Mouse (Mus musculus) cerebellum, postnatal 14 days (tissue): ENCODE data around the gene Sec23ip.
"Not testable (repeated sequence)": the region's sequence is repeated elsewhere in the genome, so short reads cannot be mapped to it uniquely, and the experiment has no call there.

Source experiments
- DNase-seq, 2 experiments: peaks; one replicate each; pipeline ENCODE4 v3.0.0; 2021; ENCODE audit warnings: mixed read lengths in 2 of 2

The Sec23ip gene

GRCm38 (mm10) chr7:128744684-128745485 is at the start of gene Sec23ip:
Gene Sec23ip, plus strand, starts transcription at chr7:128744943.
- DNase-seq: peak; percentile 98

- not testable (repeated sequence) for DNase-seq
Observed at GRCm38 (mm10) chr7:128699959-128700358, 44.8 kb upstream of the Sec23ip start.

DNA sequence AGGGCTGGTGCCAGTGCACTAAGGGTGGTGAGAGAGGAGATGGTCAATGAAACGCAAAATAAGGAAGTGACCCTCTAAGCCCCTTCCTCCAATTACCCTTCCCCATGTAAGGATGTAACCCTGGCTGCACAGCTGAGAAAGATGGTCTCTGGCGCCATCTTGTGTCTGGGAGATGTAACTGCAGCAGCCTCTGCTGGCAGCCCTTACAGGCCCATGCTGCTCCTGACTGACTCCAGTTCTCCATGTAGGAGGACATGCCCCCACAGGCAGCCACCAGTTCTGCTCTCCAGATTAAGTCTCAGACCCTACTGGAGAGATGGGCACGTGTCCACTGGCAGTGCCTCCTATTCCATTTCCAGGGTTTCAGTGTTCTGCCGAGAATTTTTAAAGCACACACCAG is 39.0 kb upstream of the Sec23ip start:
- DNase-seq: peak; percentile 83 to 87

- no peak for DNase-seq
Observed at GRCm38 (mm10) chr7:128717991-128718390, 26.8 kb upstream of the Sec23ip start.

DNA sequence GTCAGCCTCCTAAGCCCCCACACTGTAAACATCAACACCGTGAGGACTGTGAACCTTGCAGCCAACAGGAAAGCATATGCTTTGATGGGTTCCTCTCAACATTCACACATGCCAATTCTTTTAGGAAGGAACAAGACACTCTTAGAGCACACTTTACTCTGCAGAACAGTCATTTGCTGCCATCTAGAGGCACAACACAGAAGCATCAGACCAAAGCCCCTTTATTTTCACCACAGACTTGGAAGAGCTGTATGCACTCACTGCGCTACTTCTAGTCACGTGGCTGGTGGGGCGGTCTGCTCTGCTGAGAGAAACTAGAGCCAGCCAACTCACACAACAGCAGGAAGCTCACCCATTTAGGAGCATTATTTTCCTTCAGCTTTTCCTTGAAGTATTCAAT is 20.0 kb upstream of the Sec23ip start:
- peak; percentile 78 to 83 for DNase-seq

GRCm38 (mm10) chr7:128725189-128725588 is 19.6 kb upstream of the Sec23ip start:
- no peak for DNase-seq

DNA sequence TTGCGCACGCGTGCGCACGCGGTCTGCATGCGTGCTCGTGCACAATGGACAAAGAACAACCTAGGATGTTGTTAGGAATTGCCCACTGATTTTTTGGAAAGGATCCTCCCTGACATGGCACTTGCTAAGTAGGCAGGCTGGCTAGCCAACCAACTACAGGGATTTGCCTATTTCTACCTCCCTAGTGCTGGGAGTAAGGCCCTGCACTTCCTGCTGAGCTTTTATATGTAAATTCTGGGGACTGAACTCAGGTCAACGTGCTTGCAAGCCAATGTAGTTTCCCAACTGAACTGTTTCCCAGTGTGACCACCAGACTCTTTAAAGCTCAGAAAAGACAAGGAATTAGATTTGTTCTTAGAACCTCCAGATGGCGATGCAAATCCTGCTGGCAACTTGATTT is 17.7 kb upstream of the Sec23ip start:
- DNase-seq: peak in 1 of 2 experiments; percentile 39

DNA sequence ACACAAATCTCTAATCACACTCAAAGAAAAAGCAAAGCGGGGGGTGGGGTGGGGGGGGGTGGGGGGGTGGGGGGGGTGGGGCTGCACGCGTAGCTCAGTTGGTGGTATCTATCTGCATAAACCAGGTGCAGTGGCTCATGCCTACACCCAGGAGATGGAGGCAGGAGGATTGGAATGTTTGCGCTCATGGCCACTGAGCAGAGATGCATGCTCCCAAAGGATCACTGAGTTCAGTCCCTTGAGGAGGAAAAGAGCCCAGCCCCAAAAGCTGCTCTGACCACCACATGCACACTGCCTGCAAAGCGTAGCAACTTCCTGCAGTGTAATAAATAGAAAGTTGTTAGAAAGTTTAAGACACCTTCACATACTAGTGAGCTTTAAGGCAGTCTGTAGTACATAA is 17.0 kb upstream of the Sec23ip start:
- no peak for DNase-seq

GRCm38 (mm10) chr7:128728738-128729137 is 16.0 kb upstream of the Sec23ip start:
- no peak for DNase-seq

- DNase-seq: no peak
Observed at GRCm38 (mm10) chr7:128731585-128731984, 13.2 kb upstream of the Sec23ip start.

- DNase-seq: no peak
Observed at GRCm38 (mm10) chr7:128738041-128738440, 6.7 kb upstream of the Sec23ip start.

DNA sequence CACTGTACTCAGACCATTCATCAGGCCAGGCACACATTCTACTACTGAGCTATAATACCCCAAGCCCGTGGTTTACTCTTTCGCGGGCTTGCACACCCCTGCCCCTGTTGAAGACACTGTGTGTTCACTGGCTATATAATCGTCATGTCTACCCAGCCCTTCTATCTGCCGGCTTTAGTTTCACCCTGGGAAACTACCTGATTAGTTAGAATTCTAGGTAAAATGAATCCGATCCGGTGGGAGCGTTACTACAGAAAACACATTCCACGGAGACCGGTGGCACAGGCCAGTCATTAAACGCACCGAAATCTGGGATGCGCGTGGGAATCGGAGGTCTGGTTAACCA is 5.7 kb upstream of the Sec23ip start:
- no peak for DNase-seq

DNA sequence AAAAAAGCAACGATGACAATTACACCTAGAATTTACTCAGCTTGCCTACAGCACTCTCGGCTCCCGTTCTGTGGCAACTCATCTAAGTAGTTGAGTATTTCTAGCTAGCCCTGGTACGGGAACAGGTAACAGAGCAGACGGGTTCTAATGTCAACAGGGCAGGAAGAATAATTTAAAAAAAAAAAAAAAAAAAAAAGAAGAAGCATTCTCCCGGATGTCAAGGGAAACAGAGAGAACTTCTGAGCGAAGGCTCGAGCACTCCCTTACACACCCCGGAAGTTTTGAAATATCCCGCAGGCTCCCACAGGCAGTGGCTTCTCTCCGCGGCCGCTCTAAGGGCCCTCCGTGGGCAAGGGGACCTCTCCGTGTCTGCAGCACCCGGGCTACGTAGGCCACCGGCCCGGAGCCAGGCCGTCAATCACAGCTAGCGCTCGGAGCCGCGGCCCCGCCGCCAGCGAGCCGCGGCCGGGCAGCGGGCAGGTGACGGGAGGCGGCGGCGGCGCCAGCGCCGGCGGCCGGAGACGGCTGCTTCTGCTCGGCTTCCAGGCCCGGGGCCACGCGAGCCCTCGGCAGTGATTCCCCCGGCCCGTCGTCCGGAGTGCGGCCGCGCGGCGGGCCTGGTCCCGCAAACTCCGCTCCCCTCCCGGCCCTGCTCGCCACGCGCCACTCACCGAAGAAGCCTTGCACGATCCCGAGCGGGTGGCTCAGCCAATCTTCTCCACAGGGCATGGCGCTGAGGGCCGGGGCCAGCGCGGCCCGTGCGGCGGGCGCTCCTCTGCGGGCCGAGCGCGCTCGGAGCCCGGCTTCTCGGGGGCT is 5.1 kb upstream of the Sec23ip start:
- peak; percentile 25 to 62 for DNase-seq

GRCm38 (mm10) chr7:128740334-128740733 is 4.4 kb upstream of the Sec23ip start, which contains the start of gene Mcmbp:
Gene Mcmbp, minus strand, starts transcription at chr7:128740495.
- DNase-seq: peak; percentile 98 to 99

GRCm38 (mm10) chr7:128743898-128744297 is 845 bp upstream of the Sec23ip start:
- DNase-seq: no peak

DNA sequence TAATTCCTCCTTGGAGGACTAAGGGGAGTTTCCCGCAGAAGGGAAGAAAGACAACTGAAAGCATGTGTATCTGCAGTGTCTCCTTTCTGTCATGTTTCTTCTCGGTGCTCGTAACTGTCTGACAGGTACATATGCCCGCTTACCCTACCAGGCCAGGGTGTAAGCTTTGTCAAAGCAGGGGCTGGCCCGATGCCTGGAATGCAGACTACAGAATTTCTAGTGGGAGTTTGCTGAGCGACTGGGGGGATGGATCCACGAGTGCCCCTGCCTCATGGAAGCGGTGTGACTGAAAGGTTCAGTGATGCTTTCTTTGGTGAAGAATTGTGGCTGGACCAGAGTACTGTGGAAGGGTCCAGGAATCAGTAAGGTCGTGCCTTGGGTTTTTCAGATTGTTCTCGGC is 1.4 kb downstream of the Sec23ip start:
- DNase-seq: peak in 1 of 2 experiments; percentile 43

DNA sequence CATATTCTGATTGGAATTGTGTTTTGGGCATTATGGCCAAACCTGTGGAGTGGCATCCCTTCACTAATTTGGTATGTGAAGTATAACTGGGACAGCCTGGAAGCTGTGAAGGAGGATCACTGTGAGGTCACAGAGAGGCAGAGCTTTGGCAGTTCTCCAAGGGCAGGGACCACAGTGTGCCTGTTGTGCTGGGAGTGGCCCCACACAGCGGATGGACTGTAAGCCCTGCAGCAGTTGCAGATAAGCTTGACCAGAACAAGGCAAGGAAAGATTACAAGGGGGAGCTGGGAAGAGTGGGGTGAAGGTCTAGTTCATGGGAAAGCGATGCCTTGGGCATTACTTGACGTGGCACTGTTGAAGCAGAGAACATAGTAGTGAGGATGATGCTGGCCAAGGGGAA is 4.0 kb downstream of the Sec23ip start:
- DNase-seq: peak; percentile 33 to 45

DNA sequence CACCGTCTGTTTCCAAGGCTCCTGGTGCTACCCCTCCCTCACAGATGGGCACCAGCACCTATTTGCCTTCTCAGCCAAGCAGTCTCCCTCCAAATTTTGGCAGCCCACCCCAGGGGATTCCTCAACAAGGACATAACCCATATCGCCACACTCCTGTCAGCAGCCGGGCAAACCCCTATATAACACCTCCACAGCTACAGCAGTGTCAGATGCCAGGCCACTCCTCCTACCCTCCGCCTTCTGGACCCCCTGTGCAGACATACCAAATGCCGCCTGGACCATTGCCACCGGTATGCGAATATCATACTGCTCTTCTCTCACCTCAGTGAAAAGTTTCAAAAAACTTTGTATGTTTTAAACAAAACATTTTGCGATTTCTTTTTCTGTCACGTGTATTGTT is 5.6 kb downstream of the Sec23ip start:
- DNase-seq: peak; percentile 80 to 83

GRCm38 (mm10) chr7:128752012-128752411 is 7.3 kb downstream of the Sec23ip start:
- DNase-seq: no peak

DNA sequence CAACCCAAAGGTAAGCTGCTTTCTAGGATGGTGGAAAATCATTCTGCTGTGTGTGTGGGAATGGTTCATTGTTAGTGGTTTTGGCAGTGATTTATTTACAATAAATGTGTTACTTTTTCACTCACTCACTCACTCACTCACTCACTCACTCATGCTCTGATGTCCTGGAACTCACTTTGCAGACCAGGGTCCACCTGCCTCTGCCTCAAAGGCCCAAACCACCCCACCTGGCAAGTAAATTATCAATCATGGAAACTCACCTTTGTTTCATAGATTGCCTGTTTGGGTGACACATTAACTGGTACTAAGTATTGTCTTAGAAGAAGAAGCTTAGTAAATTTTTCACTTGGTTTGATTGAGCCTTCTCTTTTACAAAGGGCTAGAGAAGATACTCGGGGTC is 10.7 kb downstream of the Sec23ip start:
- DNase-seq: no peak

- no peak for DNase-seq
Observed at GRCm38 (mm10) chr7:128758948-128759347, 14.2 kb downstream of the Sec23ip start.

GRCm38 (mm10) chr7:128766696-128767095 is 22.0 kb downstream of the Sec23ip start:
- peak in 1 of 2 experiments; percentile 42 for DNase-seq

- DNase-seq: no peak
Observed at GRCm38 (mm10) chr7:128777201-128777600, 32.5 kb downstream of the Sec23ip start.

DNA sequence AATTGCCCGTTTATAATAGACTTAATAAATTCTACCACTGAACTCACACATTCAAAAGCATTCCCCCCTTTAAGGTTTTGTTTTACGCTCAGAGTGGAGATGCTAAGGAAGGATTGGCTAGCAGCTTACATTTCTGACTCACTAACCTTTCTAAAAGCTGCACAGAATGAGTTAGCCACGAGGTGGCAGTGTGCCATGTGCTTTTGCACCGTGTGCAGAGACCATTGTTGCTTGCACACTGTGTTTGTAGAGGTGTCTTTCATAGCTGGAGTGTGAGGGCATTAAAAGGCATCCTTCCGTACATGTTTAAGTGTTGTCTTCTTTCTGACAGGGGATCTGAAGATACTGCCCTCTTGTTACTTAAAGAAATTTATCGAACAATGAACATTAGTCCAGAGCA is 34.6 kb downstream of the Sec23ip start:
- peak; percentile 76 to 85 for DNase-seq
